10 mouse cellular contexts compared by ENCODE assay signal in genomic region chr7:132227075-132227640, GRCm38 (mm10).
DNase-seq lines count a peak whose midpoint lies in the region; ATAC-seq and TF ChIP-seq lines count a peak whose summit lies in the region.
"Had no signal": no experiment of that assay in that cellular context is flagged by ENCODE, and none has a peak within 500 bp of the region (broad histone marks: within the 10 kb centered on the region; RNA-seq: fewer than 3 reads in every experiment).

No protein-coding gene starts in this region.

- WGBS in hindbrain, embryonic 11.5 days, result 87% methylated on average over 8 of the region's 8 CpGs
- 83% methylated on average over 8 of the region's 8 CpGs for WGBS in hindbrain, postnatal 0 days
- 88% methylated on average over 8 of the region's 8 CpGs for WGBS in midbrain, embryonic 10.5 days
- 83% methylated on average over 8 of the region's 8 CpGs for WGBS in midbrain, embryonic 16.5 days

- H3K4me2 ChIP-seq in hindbrain, embryonic 11.5 days (replicated peaks; ENCODE audit: low read depth, low read length), result no peak overlapping the region
- no peak overlapping the region for H3K4me2 ChIP-seq in hindbrain, postnatal 0 days (ENCODE audit: low read depth, low read length)
- H3K4me2 ChIP-seq in midbrain, embryonic 16.5 days (ENCODE audit: low read length), result no peak overlapping the region
- H3K4me2 ChIP-seq: embryonic facial prominence, embryonic 13.5 days had no signal

- ATAC-seq in hindbrain, embryonic 11.5 days (ENCODE audit: low FRiP score), result peak; percentile 22; the same call in 1 of the 2 replicates
- ATAC-seq in hindbrain, postnatal 0 days, result no peak
- ATAC-seq in midbrain, embryonic 16.5 days, result no peak
- peak; percentile 66 for ATAC-seq in megakaryocyte progenitor cell, adult 5-6 weeks (replicated peaks; ENCODE audit: poor library complexity)

- no peaks in the 10 kb centered on the region for H3K4me1 ChIP-seq in hindbrain, embryonic 11.5 days (replicated peaks; ENCODE audit: control insufficient read depth, insufficient read depth, low read length)
- no peaks in the 10 kb centered on the region; the same call in 1 of the 2 replicates for H3K4me1 ChIP-seq in hindbrain, postnatal 0 days (ENCODE audit: insufficient read depth, low read length)
- H3K4me1 ChIP-seq in midbrain, embryonic 10.5 days, result peaks cover 19% of the 10 kb centered on the region
- H3K4me1 ChIP-seq in midbrain, embryonic 16.5 days (ENCODE audit: control insufficient read depth, insufficient read depth, low read length), result peaks cover 2% of the 10 kb centered on the region; the same call in 1 of the 2 replicates

- TF ChIP-seq CTCF in hindbrain, postnatal 0 days (IDR thresholded peaks at IDR 0.05; ENCODE audit: low read depth), result no peak

- H3K4me3 ChIP-seq in hindbrain, embryonic 11.5 days (ENCODE audit: low read depth, low read length), result no peak overlapping the region
- H3K4me3 ChIP-seq in hindbrain, postnatal 0 days (ENCODE audit: low read length), result no peak overlapping the region
- no peak overlapping the region for H3K4me3 ChIP-seq in midbrain, embryonic 10.5 days
- H3K4me3 ChIP-seq in midbrain, embryonic 16.5 days (ENCODE audit: low read depth, low read length), result no peak overlapping the region
- H3K4me3 ChIP-seq: embryonic facial prominence, embryonic 13.5 days; heart, adult 2 months had no signal

- H3K36me3 ChIP-seq in hindbrain, embryonic 11.5 days (ENCODE audit: control insufficient read depth, insufficient read depth, low read length), result no peaks in the 10 kb centered on the region
- no peaks in the 10 kb centered on the region for H3K36me3 ChIP-seq in hindbrain, postnatal 0 days (ENCODE audit: insufficient read depth, low read length)
- H3K36me3 ChIP-seq in midbrain, embryonic 10.5 days, result no peaks in the 10 kb centered on the region
- no peaks in the 10 kb centered on the region for H3K36me3 ChIP-seq in midbrain, embryonic 16.5 days (ENCODE audit: control insufficient read depth, insufficient read depth, low read length)
- H3K36me3 ChIP-seq: embryonic facial prominence, embryonic 13.5 days had no signal

- H3K27me3 ChIP-seq in hindbrain, embryonic 11.5 days (ENCODE audit: control insufficient read depth, insufficient read depth, low read length), result no peaks in the 10 kb centered on the region
- no peaks in the 10 kb centered on the region for H3K27me3 ChIP-seq in hindbrain, postnatal 0 days (ENCODE audit: insufficient read depth, low read length)
- 0 out of 2 replicates have a peak, but pooled peaks cover 3% of the 10 kb centered on the region for H3K27me3 ChIP-seq in midbrain, embryonic 10.5 days (ENCODE audit: low read depth, poor library complexity, severe bottlenecking)
- no peaks in the 10 kb centered on the region for H3K27me3 ChIP-seq in midbrain, embryonic 16.5 days (ENCODE audit: control insufficient read depth, insufficient read depth, low read depth, low read length)

- no peaks in the 10 kb centered on the region for H3K9me3 ChIP-seq in hindbrain, embryonic 11.5 days (ENCODE audit: control insufficient read depth, low read length)
- no peaks in the 10 kb centered on the region for H3K9me3 ChIP-seq in hindbrain, postnatal 0 days (ENCODE audit: low read length)
- H3K9me3 ChIP-seq in midbrain, embryonic 10.5 days (replicated peaks), result no peaks in the 10 kb centered on the region
- no peaks in the 10 kb centered on the region for H3K9me3 ChIP-seq in midbrain, embryonic 16.5 days (replicated peaks; ENCODE audit: control insufficient read depth, low read length, poor library complexity, severe bottlenecking)
- H3K9me3 ChIP-seq: embryonic facial prominence, embryonic 13.5 days had no signal

- no peak overlapping the region for H3K9ac ChIP-seq in hindbrain, embryonic 11.5 days (ENCODE audit: low read depth, low read length)
- no peak overlapping the region; the same call in 1 of the 2 replicates for H3K9ac ChIP-seq in hindbrain, postnatal 0 days (replicated peaks; ENCODE audit: low read length)
- no peak overlapping the region for H3K9ac ChIP-seq in midbrain, embryonic 16.5 days (ENCODE audit: low read depth, low read length)
- H3K9ac ChIP-seq: embryonic facial prominence, embryonic 13.5 days had no signal

- DNase-seq in hindbrain, embryonic 11.5 days (ENCODE audit: low spot score), result no peak
- no peak for DNase-seq in hindbrain, postnatal 0 days (ENCODE audit: low spot score)
- no peak for DNase-seq in midbrain, embryonic 10.5 days (ENCODE audit: low spot score)
- DNase-seq in c-Kit-positive CD71-negative TER-119-negative erythroid progenitor cells, embryonic 14.5 days (ENCODE audit: low read depth), result peak; percentile 14
- no peak for DNase-seq in right cerebral cortex, postnatal 14 days
- DNase-seq in left cerebral cortex, adult 11 months (ENCODE audit: low spot score), result no peak

- no peak overlapping the region for H3K27ac ChIP-seq in hindbrain, embryonic 11.5 days (ENCODE audit: low read depth, low read length)
- H3K27ac ChIP-seq in hindbrain, postnatal 0 days, result no peak overlapping the region
- H3K27ac ChIP-seq in midbrain, embryonic 10.5 days (replicated peaks), result peak overlapping the region; percentile 49
- H3K27ac ChIP-seq in midbrain, embryonic 16.5 days (ENCODE audit: low read length), result no peak overlapping the region
- H3K27ac ChIP-seq: embryonic facial prominence, embryonic 13.5 days; heart, adult 2 months had no signal

Comparison
In these comparisons a context has a peak if more than half of its experiments do, and no peak if none do; other contexts are left out.
1. ATAC-seq: peak in hindbrain, embryonic 11.5 days (single experiment) and megakaryocyte progenitor cell, adult 5-6 weeks (single experiment); none in hindbrain, postnatal 0 days (single experiment) and midbrain, embryonic 16.5 days (single experiment).